Mouse (Mus musculus): ENCODE results near the gene Osbpl10.
A peak's percentile ranks its signal among the peaks of the same experiment; 100 is the strongest.

Gene Osbpl10

DNA sequence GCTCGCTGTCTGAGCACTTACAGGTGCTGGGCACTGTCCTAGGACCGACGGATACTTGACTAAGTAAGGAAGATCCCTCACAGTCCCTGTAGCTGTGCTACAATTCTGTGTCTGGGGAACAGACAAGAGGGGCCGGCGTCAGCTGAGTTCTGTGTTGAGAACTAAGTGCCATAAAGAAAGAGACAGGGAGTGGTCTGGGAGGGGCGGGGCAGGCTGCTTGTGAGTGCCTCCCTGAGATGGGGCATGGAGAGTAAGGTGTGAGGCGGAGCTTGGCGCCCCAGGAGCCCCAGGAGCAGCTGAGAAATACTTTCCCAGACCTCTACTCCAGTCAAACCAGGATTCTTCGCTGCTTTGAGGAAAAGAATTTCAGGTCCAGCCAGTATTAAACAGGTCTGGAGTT is 239.6 kb downstream of the Osbpl10 start:
- no peak for DNase-seq (ENCODE audit: low spot score in 2 of 2)

GRCm38 (mm10) chr9:115220466-115220865 is 242.1 kb downstream of the Osbpl10 start:
- DNase-seq (ENCODE audit: low spot score in 2 of 2), result no peak

DNA sequence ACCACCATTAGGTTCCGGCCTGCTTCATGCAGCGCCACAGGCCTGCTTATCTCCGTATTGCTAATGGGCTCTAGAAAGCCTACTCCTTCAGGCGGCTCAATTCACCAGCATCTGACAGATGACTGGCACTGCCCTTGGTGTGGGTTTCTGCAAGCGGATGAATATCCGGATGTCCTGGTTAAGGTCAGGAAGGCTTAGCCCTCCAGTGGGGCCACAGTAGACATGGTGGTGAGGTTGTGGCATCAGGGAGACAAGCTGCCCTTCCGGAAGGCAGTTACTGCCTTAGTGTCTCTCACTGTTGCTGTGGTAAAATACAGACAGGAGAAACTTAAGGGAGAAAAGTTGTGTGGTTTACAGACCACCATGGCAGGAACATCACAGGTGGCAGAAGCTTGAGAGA is 242.9 kb downstream of the Osbpl10 start:
- no peak for DNase-seq (ENCODE audit: low spot score in 2 of 2)

GRCm38 (mm10) chr9:115224744-115225354 is 246.5 kb downstream of the Osbpl10 start:
- DNase-seq (ENCODE audit: low spot score in 2 of 2), result no peak

GRCm38 (mm10) chr9:115229145-115229544 is 250.8 kb downstream of the Osbpl10 start:
- DNase-seq (ENCODE audit: low spot score in 2 of 2), result no peak

GRCm38 (mm10) chr9:115229676-115230075 is 251.3 kb downstream of the Osbpl10 start:
- DNase-seq (ENCODE audit: low spot score in 2 of 2), result no peak

DNA sequence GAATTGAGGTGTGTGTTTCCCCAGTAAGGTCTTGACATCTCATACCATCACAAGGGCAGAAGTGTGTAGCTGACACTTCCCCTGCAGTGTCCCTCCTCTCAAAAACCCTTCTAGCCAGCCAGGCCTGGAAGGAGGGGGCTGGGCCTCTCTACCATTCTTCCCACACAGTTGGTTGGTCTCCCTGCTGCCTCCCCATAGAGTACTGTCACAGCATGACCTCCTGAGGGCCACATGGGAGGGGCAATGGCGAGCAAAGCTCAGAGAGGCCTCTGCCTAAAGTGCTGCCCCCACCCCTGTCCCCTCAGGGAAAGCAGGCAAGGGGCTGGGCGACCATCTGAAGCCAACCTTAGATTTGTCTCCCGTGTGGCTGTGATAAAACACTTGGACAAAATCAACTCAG is 251.8 kb downstream of the Osbpl10 start:
- DNase-seq (ENCODE audit: low spot score in 2 of 2), result no peak

- DNase-seq (ENCODE audit: low spot score in 2 of 2), result no peak
Observed at GRCm38 (mm10) chr9:115231476-115231875, 253.1 kb downstream of the Osbpl10 start.

GRCm38 (mm10) chr9:115233721-115234120 is 255.4 kb downstream of the Osbpl10 start:
- no peak for DNase-seq (ENCODE audit: low spot score in 2 of 2)

- DNase-seq (ENCODE audit: low spot score in 2 of 2), result no peak
Observed at GRCm38 (mm10) chr9:115234561-115234960, 256.2 kb downstream of the Osbpl10 start.

- no peak for DNase-seq (ENCODE audit: low spot score in 2 of 2)
Observed at GRCm38 (mm10) chr9:115236352-115236841, 258.0 kb downstream of the Osbpl10 start.

DNA sequence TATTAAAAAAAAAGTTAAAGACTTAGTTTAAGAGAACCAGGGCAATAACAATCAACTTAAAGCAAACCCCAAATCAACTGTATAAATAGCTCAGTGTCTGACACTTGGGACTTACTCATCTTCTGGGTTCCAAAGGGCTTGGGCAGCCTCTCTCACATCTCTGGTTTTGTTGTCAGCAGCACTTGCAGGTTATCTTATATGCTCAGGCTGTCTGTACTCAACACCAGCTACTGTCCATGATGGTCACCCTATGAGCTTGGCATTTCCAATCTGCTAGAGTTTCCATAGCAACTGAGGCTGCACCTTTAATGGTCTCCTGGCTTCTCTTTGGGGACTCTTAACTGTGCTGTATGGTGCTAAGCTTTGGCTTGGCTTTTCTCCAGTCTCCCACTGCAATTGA is 259.6 kb downstream of the Osbpl10 start:
- DNase-seq (ENCODE audit: low spot score in 2 of 2), result no peak

GRCm38 (mm10) chr9:115239861-115240260 is 261.5 kb downstream of the Osbpl10 start:
- DNase-seq (ENCODE audit: low spot score in 2 of 2), result no peak

- DNase-seq (ENCODE audit: low spot score in 2 of 2), result no peak
Observed at GRCm38 (mm10) chr9:115243630-115244029, 265.3 kb downstream of the Osbpl10 start.

- no peak for DNase-seq (ENCODE audit: low spot score in 2 of 2)
Observed at GRCm38 (mm10) chr9:115245092-115245491, 266.7 kb downstream of the Osbpl10 start.

DNA sequence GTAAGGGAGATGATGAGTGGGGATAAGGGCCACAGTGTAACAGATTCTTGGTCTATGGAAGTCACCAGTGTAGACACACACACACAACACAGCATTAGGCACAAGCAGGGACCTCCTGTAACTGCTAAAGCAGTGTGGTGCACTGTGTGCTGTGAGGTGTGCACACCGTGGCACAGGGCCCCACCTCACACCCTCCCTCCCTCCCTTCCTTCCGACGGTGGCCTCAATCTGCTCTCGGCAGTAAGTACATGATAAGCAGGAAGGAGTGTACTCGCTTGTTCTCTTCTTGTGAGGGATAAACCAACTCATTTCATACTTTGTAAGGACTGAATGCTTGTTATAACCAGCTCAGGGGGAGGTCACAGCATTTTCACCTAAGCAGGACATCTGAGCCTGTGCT is 270.8 kb downstream of the Osbpl10 start:
- no peak for DNase-seq (ENCODE audit: low spot score in 2 of 2)

GRCm38 (mm10) chr9:115257733-115258286 is 279.4 kb downstream of the Osbpl10 start:
- DNase-seq (ENCODE audit: low spot score in 2 of 2), result no peak

GRCm38 (mm10) chr9:115259866-115260265 is 281.5 kb downstream of the Osbpl10 start:
- DNase-seq (ENCODE audit: low spot score in 2 of 2), result no peak

- DNase-seq (ENCODE audit: low spot score in 2 of 2), result no peak
Observed at GRCm38 (mm10) chr9:115260464-115260863, 282.1 kb downstream of the Osbpl10 start.

GRCm38 (mm10) chr9:115261456-115261855 is 283.1 kb downstream of the Osbpl10 start:
- no peak for DNase-seq (ENCODE audit: low spot score in 2 of 2)

- no peak for DNase-seq (ENCODE audit: low spot score in 2 of 2)
Observed at GRCm38 (mm10) chr9:115261896-115262295, 283.5 kb downstream of the Osbpl10 start.

DNA sequence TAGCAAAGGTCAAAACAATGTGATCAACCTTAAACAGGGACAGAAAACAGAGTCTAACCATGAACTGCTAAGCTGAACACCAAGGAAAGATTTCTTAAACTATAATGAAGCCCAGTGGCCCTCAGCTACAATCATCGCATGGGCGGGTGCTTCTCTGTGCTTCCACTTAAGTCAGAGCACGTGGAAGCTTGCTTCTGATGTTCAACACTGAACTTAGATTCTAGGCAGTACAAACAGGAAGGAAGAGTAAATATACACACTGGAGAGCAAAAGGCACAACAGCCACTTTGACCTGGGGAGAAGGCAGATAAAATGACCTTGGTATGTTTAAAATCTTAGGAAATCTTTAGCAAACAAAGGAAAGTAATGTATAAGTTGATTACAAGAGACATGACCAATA is 293.2 kb downstream of the Osbpl10 start:
- no peak for DNase-seq (ENCODE audit: low spot score in 2 of 2)

GRCm38 (mm10) chr9:115272451-115272850 is 294.1 kb downstream of the Osbpl10 start:
- DNase-seq (ENCODE audit: low spot score in 2 of 2), result peak; percentile 22

All from natural killer cell, adult 2 months (primary cell).